Mouse (Mus musculus) left cerebral cortex, postnatal 4 days (tissue): Measurements from ENCODE around the gene Vps54. TPM values are rescaled to one million over a fixed set of nuclear protein-coding genes. Genes with fewer than 3 reads are reported as not detected.

Source experiments
- DNase-seq: peaks from one replicate; pipeline ENCODE4 v3.0.0-alpha.2; 2022
- intact Hi-C: fragments of 180-260 bp; cut with DNase I; formaldehyde crosslinking; loops from one replicate; pipeline ENCODE4 v1.15.1; 2025
- microRNA-seq: library from miRNA; unstranded; fragments of <30 nt; microRNA quantifications from one replicate; pipeline ENCODE4 v1.2.0, GENCODE M21; 2022
- total RNA-seq, 2 experiments: library from RNA; stranded (reverse); gene quantifications; 2 replicates each; pipeline ENCODE4 v1.2.3; 2021

The Vps54 gene
- total RNA-seq, 2 experiments from 2014 or later: 34.7 to 36.8 TPM

DNA sequence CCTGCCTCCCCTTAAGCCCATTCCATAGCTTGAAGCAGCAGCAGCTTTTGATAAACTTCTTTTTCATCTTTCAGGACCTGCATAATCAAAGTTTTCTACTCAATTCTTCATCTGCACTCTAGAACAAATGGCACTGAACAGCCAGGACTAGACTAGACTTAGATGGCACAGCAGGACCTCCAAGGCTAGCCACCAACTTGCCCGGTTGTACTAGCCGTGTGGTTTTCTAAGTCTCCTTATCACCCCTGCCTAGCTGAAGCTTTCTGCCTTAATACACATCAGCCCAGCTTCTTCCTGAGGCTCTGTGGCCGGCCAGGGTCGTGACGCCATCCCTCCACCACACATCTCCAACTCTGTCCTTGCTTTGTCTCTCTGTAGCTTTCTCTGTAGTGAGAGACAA, 89.1 kb downstream of the Vps54 start:
- intact Hi-C loops: no loop called here
- no peak for DNase-seq

DNA sequence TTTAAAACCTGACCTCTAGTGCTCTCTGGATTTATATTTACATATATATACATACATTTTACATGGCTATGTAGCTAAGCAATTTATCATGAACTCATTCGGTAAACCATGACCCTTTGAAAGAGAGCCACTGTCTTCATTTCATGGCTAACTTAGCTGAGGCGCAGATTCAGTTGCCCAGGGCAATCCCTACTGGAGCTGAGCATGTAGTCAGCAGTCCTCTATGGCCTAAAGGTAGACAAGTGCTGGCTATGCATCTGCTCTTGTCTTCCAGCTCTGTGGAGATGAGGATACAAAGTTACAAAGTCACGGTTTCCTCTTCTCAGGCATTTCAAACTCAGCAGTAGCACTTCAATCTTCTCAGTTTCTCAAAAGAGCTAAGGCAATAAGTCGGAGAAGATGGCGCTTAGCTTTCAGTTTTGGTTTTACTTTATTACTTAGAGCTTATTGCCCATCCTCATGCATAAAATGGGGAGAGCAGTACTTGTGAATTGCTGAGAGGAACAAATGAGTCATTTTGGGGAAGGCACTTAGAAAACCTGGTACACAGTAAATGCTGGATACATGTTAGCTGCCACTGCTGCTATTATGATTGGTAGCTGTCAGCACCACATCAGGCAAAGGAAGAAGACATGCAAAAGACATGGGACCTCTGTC, 93.7 kb downstream of the Vps54 start:
- DNase-seq: no peak
- intact Hi-C loops: no loop called here

DNA sequence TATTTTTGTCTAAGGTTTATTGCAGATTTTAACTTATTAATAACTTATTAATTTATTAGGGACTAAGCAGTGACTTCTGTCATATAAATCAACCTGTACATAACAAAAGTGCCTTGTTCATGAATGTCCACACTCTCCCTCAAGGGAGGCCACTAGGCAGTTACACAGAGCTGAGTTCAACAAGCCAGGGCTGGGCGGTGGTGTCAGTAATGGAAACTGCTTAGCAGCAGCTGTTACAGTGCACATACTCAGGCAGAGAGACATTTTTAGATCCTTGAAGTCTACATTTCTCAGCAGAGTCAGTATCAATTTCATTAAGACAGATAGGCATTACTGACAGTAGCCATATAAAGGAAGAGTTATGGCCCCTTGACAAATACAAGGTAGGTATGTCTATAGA, 98.8 kb downstream of the Vps54 start:
- intact Hi-C loops: no loop called here
- no peak for DNase-seq

DNA sequence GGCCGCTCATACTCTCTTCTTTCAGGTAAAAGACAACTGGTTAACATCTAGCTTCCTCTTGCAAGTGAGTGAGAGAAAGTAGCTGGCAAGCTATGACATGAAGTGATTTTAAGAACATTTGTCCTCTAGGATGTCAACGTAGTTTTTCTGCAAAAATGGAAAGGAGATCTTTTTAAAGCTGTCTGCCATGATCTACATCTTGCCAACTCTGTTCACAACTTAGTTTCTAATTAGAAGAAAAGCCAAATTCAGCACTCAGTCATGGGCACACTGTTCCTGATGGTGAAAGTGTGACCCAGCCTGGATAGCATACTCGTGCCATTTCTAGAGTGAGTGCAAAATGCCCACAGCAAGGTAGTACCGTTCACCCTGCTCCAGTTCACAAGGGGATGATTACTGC, 100.0 kb downstream of the Vps54 start:
- intact Hi-C loops: no loop called here
- no peak for DNase-seq

GRCm38 (mm10) chr11:21343490-21343889, 104.4 kb downstream of the Vps54 start:
- intact Hi-C loops: no loop called here
- DNase-seq: no peak

DNA sequence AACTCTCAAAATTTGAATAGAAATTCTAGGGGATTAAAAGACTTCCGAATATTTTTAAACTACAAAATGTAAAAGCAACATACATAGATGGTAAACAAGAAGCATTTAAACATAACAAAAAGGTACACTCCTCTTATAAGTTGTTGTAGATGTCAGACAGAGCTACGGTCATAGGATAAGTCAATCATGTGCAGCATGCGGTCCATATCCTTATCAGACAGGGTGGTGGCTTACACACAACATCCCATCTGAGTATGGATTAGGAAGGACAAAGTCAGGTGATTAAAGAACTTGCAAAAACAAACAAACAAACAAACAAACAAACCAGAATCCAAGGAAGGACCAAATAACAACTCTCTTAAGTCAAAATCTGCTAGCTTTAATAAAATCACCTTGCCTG, 106.9 kb downstream of the Vps54 start:
- intact Hi-C loops: no loop called here
- DNase-seq: no peak

DNA sequence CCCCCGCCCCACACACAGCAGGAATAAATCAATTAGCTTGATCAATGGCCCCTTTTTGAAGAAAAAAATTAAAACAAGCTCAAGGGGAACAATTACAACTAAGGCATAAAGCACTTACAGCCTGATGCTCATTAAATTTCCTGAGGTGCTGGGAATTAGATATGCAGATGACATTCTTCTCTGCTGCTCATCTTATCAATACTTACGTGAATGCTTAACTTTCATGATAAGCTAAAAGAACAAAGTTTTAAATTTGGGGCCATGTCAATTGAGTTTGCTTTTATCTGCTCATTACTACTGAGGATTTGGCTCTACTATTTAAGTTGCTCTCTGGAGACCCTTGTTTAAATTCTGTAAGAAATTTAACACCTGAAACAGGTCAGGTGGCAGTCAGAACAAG, 109.8 kb downstream of the Vps54 start:
- intact Hi-C loops: no loop called here

DNA sequence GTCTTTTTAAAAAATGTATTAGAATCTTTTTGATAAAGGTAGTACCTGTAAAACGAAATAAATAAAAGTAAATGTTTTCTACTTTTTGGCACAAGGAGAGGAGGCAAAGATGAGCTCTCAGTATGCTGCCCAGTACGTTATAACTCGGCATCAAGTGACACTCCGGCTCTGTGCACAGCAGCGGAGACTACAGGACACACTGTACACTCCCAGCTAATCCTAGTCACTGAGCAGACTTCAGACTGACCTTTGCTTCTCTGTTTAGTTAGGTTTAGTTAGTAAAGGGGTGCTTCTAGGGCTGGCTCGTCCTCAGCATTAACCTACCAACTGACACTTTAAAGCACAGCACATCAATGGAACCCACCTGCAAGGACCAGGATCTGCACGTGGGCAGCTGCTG, 112.2 kb downstream of the Vps54 start:
- DNase-seq: no peak
- intact Hi-C loops: no loop called here

More for the DNA sequence above, 109.8 kb downstream of the Vps54 start:
- DNase-seq: no peak

DNA sequence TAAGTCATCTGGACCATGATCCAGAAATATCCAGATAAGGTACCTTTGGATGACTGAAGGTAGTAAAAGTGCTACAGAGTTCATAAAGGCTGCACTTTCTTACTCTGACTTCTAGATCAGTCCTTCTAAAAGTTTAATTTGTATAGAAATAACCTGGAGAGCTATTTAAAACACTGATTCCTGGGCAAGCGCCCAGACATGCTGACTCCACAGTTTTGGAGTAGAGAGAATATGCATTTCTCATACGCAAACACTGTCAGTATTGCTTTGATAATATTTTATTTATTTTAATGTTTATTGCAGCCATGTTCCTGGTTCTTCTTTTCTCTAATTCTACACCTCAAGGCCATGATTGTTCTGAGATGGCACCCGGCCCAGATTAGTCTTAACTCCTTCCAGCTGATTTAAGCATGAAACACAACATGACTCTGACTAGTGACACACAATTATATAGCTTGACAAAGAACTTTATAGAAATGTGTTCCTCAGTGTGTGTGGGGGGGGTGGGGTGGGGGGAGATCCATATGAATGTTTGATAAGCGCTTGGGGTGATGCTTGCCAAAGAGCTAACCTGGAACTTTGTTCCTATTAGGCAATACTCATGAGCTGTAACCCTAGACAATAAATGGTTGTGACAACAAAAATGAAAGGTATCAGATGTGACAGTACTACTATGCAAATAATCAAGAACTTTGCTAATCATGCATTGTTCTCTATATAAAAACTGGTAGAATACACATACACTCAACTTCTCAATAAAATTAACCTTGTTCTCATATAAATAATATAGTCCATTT, 124.3 kb downstream of the Vps54 start:
- DNase-seq: no peak
- intact Hi-C loops: no loop called here

GRCm38 (mm10) chr11:21368466-21368865, 129.4 kb downstream of the Vps54 start:
- DNase-seq: no peak
- intact Hi-C loops: no loop called here

DNA sequence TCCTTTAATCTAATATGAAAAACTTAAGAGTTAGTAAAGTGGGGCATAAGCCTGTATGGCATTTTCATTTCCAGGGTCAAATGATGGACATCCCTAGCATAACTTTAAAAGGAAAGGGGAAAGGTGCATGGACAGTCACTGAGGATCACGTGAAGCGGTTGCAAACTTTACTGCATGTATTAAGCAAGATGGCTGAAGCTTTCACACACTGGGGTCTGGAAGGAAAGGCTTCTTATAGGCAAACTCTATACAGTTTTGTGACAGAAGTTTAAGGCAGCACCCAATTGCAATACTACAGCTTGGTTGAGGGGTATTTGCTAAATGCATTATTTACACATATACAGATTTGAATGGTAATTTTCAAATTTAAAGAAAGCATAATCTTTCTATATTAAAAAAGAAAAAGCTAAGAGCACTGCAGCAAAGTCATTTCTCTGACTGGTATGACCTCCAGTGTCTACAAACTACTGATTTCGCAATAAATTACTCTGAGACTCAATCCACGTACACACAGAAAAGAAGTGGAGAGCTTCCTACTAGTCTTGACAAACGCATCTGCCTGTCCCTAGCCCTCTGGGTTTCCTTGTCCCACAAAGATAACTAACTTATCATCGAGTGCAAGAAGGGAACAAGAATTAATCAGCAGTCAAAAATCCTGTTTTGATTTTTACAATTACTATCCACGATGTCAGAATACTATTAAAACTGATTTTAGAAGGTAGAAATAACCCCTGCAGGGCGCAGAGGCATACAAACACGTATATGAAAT, 130.4 kb downstream of the Vps54 start:
- no peak for DNase-seq
- intact Hi-C loops: no loop called here

DNA sequence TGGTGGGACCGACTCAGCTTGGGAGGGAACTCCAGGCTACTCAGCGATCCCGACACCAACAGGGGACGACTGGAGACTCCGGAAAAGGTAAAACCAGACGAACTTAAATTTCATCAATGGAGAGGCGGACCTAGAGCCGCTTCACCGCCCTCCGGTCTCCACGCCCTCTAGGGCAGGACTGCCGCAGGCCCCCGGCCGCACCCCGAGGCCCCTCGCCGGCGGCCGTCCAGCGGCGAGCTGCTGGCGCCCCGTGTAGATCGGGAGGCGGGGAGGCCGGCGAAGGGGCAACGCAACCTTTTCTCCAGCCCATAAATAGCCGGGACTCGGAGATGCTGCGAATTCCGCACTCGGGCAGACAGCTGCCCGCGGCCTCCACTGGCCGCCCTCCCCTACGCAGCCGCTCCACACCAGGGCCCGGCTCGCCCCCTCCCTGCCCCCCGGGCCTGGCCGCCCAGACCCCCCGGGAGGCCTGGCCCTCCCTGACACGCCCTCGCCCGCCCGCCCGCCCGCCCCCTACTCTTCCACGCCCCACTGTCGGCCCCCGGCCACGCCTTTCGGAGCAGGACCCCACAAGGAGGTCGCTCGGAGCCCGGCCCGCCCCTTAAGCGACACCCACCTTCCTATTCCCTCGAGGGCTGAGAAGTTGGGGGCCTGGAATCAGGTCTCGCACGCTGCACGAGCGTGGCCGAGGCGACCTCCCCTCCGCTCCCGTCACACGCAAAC, 131.5 kb downstream of the Vps54 start:
- intact Hi-C loops: no loop called here
- DNase-seq: peak; percentile 85

Small RNA genes within 50 kb of the gene (microRNA-seq; reads per million reads assigned to microRNA genes)
- not detected for gene Mir1933

Other genes starting within 250 kb of the Vps54 start
- gene Peli1, start 148.0 kb upstream of the Vps54 start, total RNA-seq: 10 to 100 TPM; 69.3 to 72.1 TPM
- gene Ugp2, start 131.9 kb downstream of the Vps54 start, total RNA-seq: 10 to 100 TPM; 77.8 to 88.7 TPM